Comparison of ENCODE assay signal across 12 mouse cellular contexts in genomic region chr9:61703301-61703700, GRCm38 (mm10).
DNase-seq lines count a peak whose midpoint lies in the region; TF ChIP-seq lines count a peak whose summit lies in the region.
"Had no signal": no experiment of that assay in that cellular context is flagged by ENCODE, and none has a peak within 500 bp of the region (broad histone marks: within the 10 kb centered on the region; RNA-seq: fewer than 3 reads in every experiment).

No protein-coding gene starts in this region.

- 78% methylated on average over 11 of the region's 11 CpGs for WGBS in macrophage (ENCODE audit: missing documents)

- peak overlapping the region; percentile 93 for H3K27ac ChIP-seq in macrophage
- H3K27ac ChIP-seq: liver, embryonic 14.5 days had no signal

- intact Hi-C loops in left cerebral cortex, postnatal 4 days (cut with DNase I), result no loop called here
- intact Hi-C loops in heart, postnatal 10 days (cut with DNase I), result no loop called here

- peak; percentile 48 to 49 for DNase-seq in cerebellum, postnatal 14 days
- DNase-seq in cerebellum, postnatal 4 days (ENCODE audit: low spot score in 2 of 2), result no peak
- DNase-seq in left cerebral cortex, postnatal 4 days, result peak; percentile 39
- no peak for DNase-seq in left cerebral cortex, adult 8-10 months (ENCODE audit: low spot score in 2 of 2)
- peak; percentile 94 for DNase-seq in brain, embryonic 14.5 days (ENCODE audit: low read depth)
- DNase-seq in layer of hippocampus, adult 8-10 months (ENCODE audit: low spot score in 2 of 2), result no peak
- no peak for DNase-seq in heart, postnatal 10 days
- DNase-seq: adrenal gland, postnatal 25 days; cerebellum, adult 11-12 months; heart, postnatal 4 days had no signal

- no peaks in the 10 kb centered on the region for H3K36me3 ChIP-seq in macrophage (ENCODE audit: inconsistent target)

- TF ChIP-seq CTCF in brain, embryonic 14.5 days (IDR thresholded peaks at IDR 0.05; ENCODE audit: borderline replicate concordance, extremely low read depth, insufficient read depth, insufficient read length), result no peak

- H3K4me3 ChIP-seq in macrophage (ENCODE audit: inconsistent target), result no peak overlapping the region

- no peak for TF ChIP-seq POLR2A in brain, embryonic 14.5 days (IDR thresholded peaks at IDR 0.05; ENCODE audit: borderline replicate concordance, extremely low read depth, insufficient read depth, insufficient read length, poor library complexity, severe bottlenecking)

- no peaks in the 10 kb centered on the region for H3K79me2 ChIP-seq in macrophage (ENCODE audit: inconsistent target)

Comparison
In these comparisons a context has a peak if more than half of its experiments do, and no peak if none do; other contexts are left out.
1. DNase-seq: peak in cerebellum, postnatal 14 days (2 of 2), left cerebral cortex, postnatal 4 days (single experiment) and brain, embryonic 14.5 days (single experiment); none in cerebellum, postnatal 4 days (0 of 2), left cerebral cortex, adult 8-10 months (0 of 2), layer of hippocampus, adult 8-10 months (0 of 2) and heart, postnatal 10 days (0 of 2).